Mouse (Mus musculus): ENCODE results near the gene Trim31.
"Not testable (repeated sequence)": the region's sequence is repeated elsewhere in the genome, so short reads cannot be mapped to it uniquely, and the experiment has no call there.

The Trim31 gene

GRCm38 (mm10) chr17:36897552-36898205 is at the start of gene Trim31:
Gene Trim31, plus strand, starts transcription at chr17:36898118.
- DNase-seq, result no peak

- no peak for DNase-seq
These were observed 49.0 kb upstream of the Trim31 start for GRCm38 (mm10) chr17:36848911-36849310.

- DNase-seq, result no peak
These were observed 47.9 kb upstream of the Trim31 start for GRCm38 (mm10) chr17:36849992-36850391.

- no peak for DNase-seq
These were observed 46.7 kb upstream of the Trim31 start for GRCm38 (mm10) chr17:36851200-36851599.

- DNase-seq, result no peak
These were observed 46.3 kb upstream of the Trim31 start for GRCm38 (mm10) chr17:36851627-36852026.

GRCm38 (mm10) chr17:36855484-36855883 is 42.4 kb upstream of the Trim31 start:
- DNase-seq, result no peak

- no peak for DNase-seq
These were observed 41.7 kb upstream of the Trim31 start for GRCm38 (mm10) chr17:36856236-36856635.

- DNase-seq, result no peak
These were observed 39.7 kb upstream of the Trim31 start for GRCm38 (mm10) chr17:36858181-36858580.

- DNase-seq, result no peak
These were observed 36.2 kb upstream of the Trim31 start for GRCm38 (mm10) chr17:36861680-36862079.

GRCm38 (mm10) chr17:36866719-36867527 is 31.0 kb upstream of the Trim31 start, which contains the start of gene Trim15:
Gene Trim15, minus strand, starts transcription at chr17:36867210.
- DNase-seq, result peak; percentile 19

- no peak for DNase-seq
These were observed 29.1 kb upstream of the Trim31 start for GRCm38 (mm10) chr17:36868836-36869235.

- DNase-seq, result no peak
These were observed 28.5 kb upstream of the Trim31 start, which contains the start of gene Trim10 for GRCm38 (mm10) chr17:36869284-36869954. Gene Trim10, plus strand, starts transcription at chr17:36869574.

GRCm38 (mm10) chr17:36869955-36870810 is 27.7 kb upstream of the Trim31 start:
- DNase-seq, result peak; percentile 27

GRCm38 (mm10) chr17:36874636-36875035 is 23.3 kb upstream of the Trim31 start:
- no peak for DNase-seq

GRCm38 (mm10) chr17:36883350-36883749 is 14.6 kb upstream of the Trim31 start:
- no peak for DNase-seq

GRCm38 (mm10) chr17:36885132-36885790 is 12.7 kb upstream of the Trim31 start:
- no peak for DNase-seq

GRCm38 (mm10) chr17:36890073-36890903 is 7.6 kb upstream of the Trim31 start, which contains the start of gene Trim40:
Gene Trim40, minus strand, starts transcription at chr17:36890123.
- no peak for DNase-seq

GRCm38 (mm10) chr17:36891496-36891895 is 6.4 kb upstream of the Trim31 start:
- DNase-seq, result not testable (repeated sequence)

- DNase-seq, result peak; percentile 39
These were observed 5.6 kb upstream of the Trim31 start for GRCm38 (mm10) chr17:36892362-36892761.

- no peak for DNase-seq
These were observed 4.5 kb upstream of the Trim31 start for GRCm38 (mm10) chr17:36893387-36893786.

- peak; percentile 26 for DNase-seq
These were observed 1.3 kb upstream of the Trim31 start for GRCm38 (mm10) chr17:36896583-36896982.

All from right cerebral cortex, postnatal 14 days (tissue).